Mouse (Mus musculus) MEL (cell line): ENCODE results near the gene Dock9. TPM values are rescaled to one million over a fixed set of nuclear protein-coding genes. Genes with fewer than 3 reads are reported as not detected.

Source experiments
- DNase-seq: peaks from one replicate; pipeline ENCODE4 v3.0.0; 2011; ENCODE audit warnings: low read depth, low spot score
- H3K27ac ChIP-seq: 2 replicates; pipeline ENCODE4 v1.5.1; 2012; ENCODE audit warnings: low read depth, mild to moderate bottlenecking, control low read depth, low read length, moderate library complexity; ENCODE audit not compliant: control insufficient read depth
- H3K27me3 ChIP-seq, 2 experiments: fragments of 150-350 bp in 1 of 2; sonication (generic) in 1 of 2; 2 replicates each; pipeline ENCODE4 v1.6.1; 2012; ENCODE audit warnings: low read length in 2 of 2, mild to moderate bottlenecking in 2 of 2, improper control_type of control experiment in 1 of 2, moderate library complexity in 1 of 2; ENCODE audit not compliant: insufficient read depth in 2 of 2, control insufficient read depth in 1 of 2
- H3K36me3 ChIP-seq, 2 experiments: 2 replicates each; pipeline ENCODE4 v1.6.1; 2012 to 2014; ENCODE audit warnings: low read length in 2 of 2, improper control_type of control experiment in 1 of 2, inconsistent platforms in 1 of 2, mild to moderate bottlenecking in 1 of 2; ENCODE audit not compliant: insufficient read depth in 2 of 2, control insufficient read depth in 1 of 2
- H3K4me1 ChIP-seq, 2 experiments: fragments of 150-350 bp in 1 of 2; sonication (generic) in 1 of 2; 2 replicates each; pipeline ENCODE4 v1.6.1; 2012; ENCODE audit warnings: low read length in 2 of 2, improper control_type of control experiment in 1 of 2, mild to moderate bottlenecking in 1 of 2; ENCODE audit not compliant: insufficient read depth in 2 of 2, control insufficient read depth in 1 of 2
- H3K4me3 ChIP-seq, 2 experiments: fragments of 150-350 bp in 1 of 2; sonication (generic) in 1 of 2; 2 replicates each; pipeline ENCODE4 v1.5.1; 2012; ENCODE audit warnings: low read depth in 2 of 2, low read length in 2 of 2, mild to moderate bottlenecking in 2 of 2, moderate library complexity in 2 of 2, control low read depth in 1 of 2, improper control_type of control experiment in 1 of 2; ENCODE audit not compliant: control insufficient read depth in 1 of 2, insufficient read depth in 1 of 2
- H3K79me2 ChIP-seq: 2 replicates; pipeline ENCODE4 v1.6.1; 2012; ENCODE audit warnings: mild to moderate bottlenecking, low read length, moderate library complexity; ENCODE audit not compliant: control insufficient read depth, poor library complexity, insufficient read depth
- H3K9ac ChIP-seq: 2 replicates; pipeline ENCODE4 v1.6.1; 2012; ENCODE audit warnings: low read depth, mild to moderate bottlenecking, control low read depth, low read length, moderate library complexity; ENCODE audit not compliant: control insufficient read depth, poor library complexity, severe bottlenecking
- H3K9me3 ChIP-seq: fragments of 150-350 bp; sonication (generic); replicated peaks from 2 replicates; pipeline ENCODE4 v1.6.1; 2012; ENCODE audit warnings: mild to moderate bottlenecking, low read length, improper control_type of control experiment, moderate library complexity; ENCODE audit not compliant: insufficient read depth
- BHLHE40 ChIP-seq: IDR thresholded peaks from 2 replicates; pipeline ENCODE4 v1.6.1; 2012; ENCODE audit warnings: low read depth, mild to moderate bottlenecking, inconsistent platforms, low read length, improper control_type of control experiment, borderline replicate concordance
- CHD1 ChIP-seq: IDR thresholded peaks from 2 replicates; pipeline ENCODE4 v1.6.1; 2012; ENCODE audit warnings: low read depth, mild to moderate bottlenecking, inconsistent platforms, low read length, improper control_type of control experiment
- E2F4 ChIP-seq: IDR thresholded peaks from 2 replicates; pipeline ENCODE4 v1.6.1; 2011; ENCODE audit warnings: low read depth, low read length, improper control_type of control experiment, borderline replicate concordance
- ELF1 ChIP-seq: IDR thresholded peaks from 2 replicates; pipeline ENCODE4 v1.6.1; 2014; ENCODE audit warnings: low read depth, mild to moderate bottlenecking, inconsistent platforms, low read length, improper control_type of control experiment, moderate library complexity
- EP300 ChIP-seq, 2 experiments: IDR thresholded peaks; 2 replicates each; pipeline ENCODE4 v1.6.1; 2011; ENCODE audit warnings: improper control_type of control experiment in 2 of 2, low read length in 2 of 2, low read depth in 1 of 2, mild to moderate bottlenecking in 1 of 2
- ETS1 ChIP-seq: IDR thresholded peaks from 2 replicates; pipeline ENCODE4 v1.6.1; 2012; ENCODE audit warnings: low read depth, mild to moderate bottlenecking, inconsistent platforms, low read length, improper control_type of control experiment, moderate library complexity
- GABPA ChIP-seq: IDR thresholded peaks from 2 replicates; pipeline ENCODE4 v1.6.1; 2012; ENCODE audit warnings: low read depth, mild to moderate bottlenecking, inconsistent platforms, low read length, improper control_type of control experiment, moderate library complexity
- JUND ChIP-seq: IDR thresholded peaks from 2 replicates; pipeline ENCODE4 v1.6.1; 2011; ENCODE audit warnings: low read depth, mild to moderate bottlenecking, improper control_type of control experiment, low read length
- KAT2A ChIP-seq: conservative IDR thresholded peaks from 2 replicates; pipeline ENCODE4 v1.6.1; 2012; ENCODE audit warnings: low read depth, low read length, improper control_type of control experiment, inconsistent platforms
- MAFK ChIP-seq: IDR thresholded peaks from 2 replicates; pipeline ENCODE4 v1.6.1; 2011; ENCODE audit warnings: low read depth, mild to moderate bottlenecking, low read length, improper control_type of control experiment, borderline replicate concordance
- MAX ChIP-seq: IDR thresholded peaks from 2 replicates; pipeline ENCODE4 v1.6.1; 2011; ENCODE audit warnings: low read length, improper control_type of control experiment
- MEF2A ChIP-seq: IDR thresholded peaks from 2 replicates; pipeline ENCODE4 v1.6.1; 2014; ENCODE audit warnings: low read depth, mild to moderate bottlenecking, inconsistent platforms, low read length, improper control_type of control experiment; ENCODE audit not compliant: poor library complexity, insufficient replicate concordance, severe bottlenecking; ENCODE audit errors: extremely low read depth
- MYC ChIP-seq: IDR thresholded peaks from 2 replicates; pipeline ENCODE4 v1.6.1; 2011; ENCODE audit warnings: low read depth, mild to moderate bottlenecking, low read length, improper control_type of control experiment, moderate library complexity
- POLR2AphosphoS2 ChIP-seq: IDR thresholded peaks from 2 replicates; pipeline ENCODE4 v1.6.1; 2011; ENCODE audit warnings: low read length, improper control_type of control experiment
- POLR2AphosphoS5 ChIP-seq: IDR thresholded peaks from 2 replicates; pipeline ENCODE4 v1.6.1; 2012; ENCODE audit warnings: low read depth, borderline replicate concordance, mild to moderate bottlenecking, inconsistent platforms, low read length, moderate library complexity, mixed read lengths
- RAD21 ChIP-seq: IDR thresholded peaks from 2 replicates; pipeline ENCODE4 v1.6.1; 2011; ENCODE audit warnings: mild to moderate bottlenecking, low read depth, low read length, improper control_type of control experiment
- RCOR1 ChIP-seq: IDR thresholded peaks from 2 replicates; pipeline ENCODE4 v1.6.1; 2012; ENCODE audit warnings: low read depth, mild to moderate bottlenecking, inconsistent platforms, low read length, improper control_type of control experiment
- SIN3A ChIP-seq: IDR thresholded peaks from 2 replicates; pipeline ENCODE4 v1.6.1; 2012; ENCODE audit warnings: low read length, improper control_type of control experiment, inconsistent platforms
- SMC3 ChIP-seq: IDR thresholded peaks from 2 replicates; pipeline ENCODE4 v1.6.1; 2011; ENCODE audit warnings: low read depth, low read length, improper control_type of control experiment
- TAL1 ChIP-seq: IDR thresholded peaks from 2 replicates; pipeline ENCODE4 v1.6.1; 2012; ENCODE audit warnings: mild to moderate bottlenecking, inconsistent platforms, low read length, moderate library complexity, mixed read lengths
- TBP ChIP-seq: IDR thresholded peaks from 2 replicates; pipeline ENCODE4 v1.8.0; 2011; ENCODE audit warnings: low read depth, low read length, improper control_type of control experiment
- TCF12 ChIP-seq: IDR thresholded peaks from 2 replicates; pipeline ENCODE4 v1.6.1; 2014; ENCODE audit warnings: low read depth, mild to moderate bottlenecking, inconsistent platforms, low read length, improper control_type of control experiment, moderate library complexity
- USF1 ChIP-seq: IDR thresholded peaks from 2 replicates; pipeline ENCODE4 v1.6.1; 2014; ENCODE audit warnings: low read depth, mild to moderate bottlenecking, inconsistent platforms, low read length, improper control_type of control experiment, moderate library complexity
- USF2 ChIP-seq, 2 experiments: IDR thresholded peaks; 2 replicates each; pipeline ENCODE4 v1.6.1; 2011 to 2012; ENCODE audit warnings: improper control_type of control experiment in 2 of 2, low read length in 2 of 2, borderline replicate concordance in 1 of 2, inconsistent platforms in 1 of 2, low read depth in 1 of 2, mild to moderate bottlenecking in 1 of 2; ENCODE audit not compliant: insufficient read depth in 1 of 2
- ZC3H11A ChIP-seq: IDR thresholded peaks from 2 replicates; pipeline ENCODE4 v1.6.1; 2012; ENCODE audit warnings: low read depth, mild to moderate bottlenecking, inconsistent platforms, low read length, improper control_type of control experiment
- ZKSCAN1 ChIP-seq: IDR thresholded peaks from 2 replicates; pipeline ENCODE4 v1.6.1; 2012; ENCODE audit warnings: low read depth, mild to moderate bottlenecking, inconsistent platforms, low read length, improper control_type of control experiment, moderate library complexity
- ZMIZ1 ChIP-seq: IDR thresholded peaks from 2 replicates; pipeline ENCODE4 v1.6.1; 2012; ENCODE audit warnings: low read depth, mild to moderate bottlenecking, inconsistent platforms, low read length, improper control_type of control experiment, moderate library complexity
- ZNF384 ChIP-seq: IDR thresholded peaks from 2 replicates; pipeline ENCODE4 v1.6.1; 2012; ENCODE audit warnings: low read depth, mild to moderate bottlenecking, inconsistent platforms, low read length, improper control_type of control experiment
- polyA plus RNA-seq, 2 experiments: library from polyadenylated mRNA; stranded (reverse) in 1 of 2; unstranded in 1 of 2; fragments of >175 nt in 1 of 2; fragments of >200 nt in 1 of 2; gene quantifications; 2 replicates each; pipeline versions ENCODE4 v1.2.1 to v1.2.4; 2012; ENCODE audit warnings: low replicate concordance in 2 of 2, low read depth in 1 of 2; ENCODE audit not compliant: insufficient read length in 2 of 2, insufficient read depth in 1 of 2, missing spikeins in 1 of 2
- total RNA-seq: library from RNA; depleted of rRNA; stranded (reverse); fragments of 300-350 nt; gene quantifications from 2 replicates; pipeline ENCODE4 v1.2.3, GENCODE M21; 2012

Gene Dock9
- total and polyA plus RNA-seq, 3 experiments: 6.3 to 9.4 TPM; not detected in 1

GRCm38 (mm10) chr14:121573391-121573790, 224.2 kb downstream of the Dock9 start:
- Histone ChIP-seq H3K79me2 (no peaks in the 10 kb centered on the region), H3K27ac (no peak overlapping the region), H3K4me3 (no peak overlapping the region), H3K9me3 (no peaks in the 10 kb centered on the region), H3K27me3 (no peaks in the 10 kb centered on the region), H3K36me3 (no peaks in the 10 kb centered on the region), H3K9ac (no peak overlapping the region), H3K4me1 (no peaks in the 10 kb centered on the region)
- no peak for DNase-seq
- TF ChIP-seq ETS1 (no peak), GABPA (no peak), MAFK (no peak), ELF1 (no peak), E2F4 (no peak), MYC (no peak), ZC3H11A (no peak), RAD21 (no peak), USF1 (no peak), MEF2A (no peak), TCF12 (no peak), RCOR1 (no peak), TBP (no peak), TAL1 (no peak), POLR2AphosphoS2 (no peak), KAT2A (no peak), JUND (no peak), MAX (no peak), POLR2AphosphoS5 (no peak)

GRCm38 (mm10) chr14:121566794-121567201, 230.8 kb downstream of the Dock9 start:
- no peaks in the 10 kb centered on the region for H3K36me3 ChIP-seq
- no peak for DNase-seq
- no peak overlapping the region for H3K9ac ChIP-seq
- H3K27ac ChIP-seq: no peak overlapping the region
- H3K4me1 ChIP-seq: no peaks in the 10 kb centered on the region
- no peaks in the 10 kb centered on the region for H3K79me2 ChIP-seq
- no peaks in the 10 kb centered on the region for H3K9me3 ChIP-seq
- TF ChIP-seq EP300 (IDR thresholded peaks at IDR 0.05; ENCODE audit: low read depth in 1 of 2, low read length in 2 of 2): no peak
- TF ChIP-seq SIN3A: no peak
- no peak for TF ChIP-seq ETS1
- TF ChIP-seq ZNF384: no peak
- no peak for TF ChIP-seq BHLHE40
- TF ChIP-seq GABPA: no peak
- TF ChIP-seq CHD1: no peak
- TF ChIP-seq TCF12: no peak
- no peak for TF ChIP-seq ZC3H11A
- no peak for TF ChIP-seq USF2 (IDR thresholded peaks at IDR 0.05; ENCODE audit: borderline replicate concordance in 1 of 2, insufficient read depth in 1 of 2, low read depth in 1 of 2, low read length in 2 of 2)
- no peak for TF ChIP-seq JUND
- TF ChIP-seq ZKSCAN1: no peak
- TF ChIP-seq SMC3: no peak
- TF ChIP-seq TBP: no peak
- no peak for TF ChIP-seq ZMIZ1
- no peaks in the 10 kb centered on the region for H3K27me3 ChIP-seq
- H3K4me3 ChIP-seq: no peak overlapping the region
